26 mouse cellular contexts compared by ENCODE assay signal in genomic region chr9:25158218-25158617, GRCm38 (mm10). TPM values are rescaled to one million over a fixed set of nuclear protein-coding genes. Genes with fewer than 3 reads are reported as not detected.
DNase-seq lines count a peak whose midpoint lies in the region; ATAC-seq and TF ChIP-seq lines count a peak whose summit lies in the region.
"Had no signal": no experiment of that assay in that cellular context is flagged by ENCODE, and none has a peak within 500 bp of the region (broad histone marks: within the 10 kb centered on the region; RNA-seq: fewer than 3 reads in every experiment).

No protein-coding gene starts in this region.

- no peak for DNase-seq in heart, postnatal 0 days (ENCODE audit: low spot score)
- DNase-seq in lung, embryonic 14.5 days, result peak; percentile 30
- DNase-seq in lung, adult 18-20 months, result no peak
- DNase-seq in liver, postnatal 0 days, result no peak
- DNase-seq: adrenal gland, postnatal 10 days; adrenal gland, postnatal 36 days; B cell, adult 2 months; cerebellum, adult 11 months; cerebellum, adult 8-10 months; cerebellum, postnatal 14 days; gastrocnemius, postnatal 10 days; gastrocnemius, postnatal 36 days; heart, adult 2 months had no signal

- H3K9me3 ChIP-seq in heart, postnatal 0 days (replicated peaks; ENCODE audit: control insufficient read depth, low read length), result no peaks in the 10 kb centered on the region
- H3K9me3 ChIP-seq in heart, embryonic 12.5 days (replicated peaks), result no peaks in the 10 kb centered on the region
- H3K9me3 ChIP-seq in lung, embryonic 14.5 days (ENCODE audit: low read depth, low read length), result no peaks in the 10 kb centered on the region
- H3K9me3 ChIP-seq in liver, postnatal 0 days (ENCODE audit: low read length), result no peaks in the 10 kb centered on the region
- H3K9me3 ChIP-seq: forebrain, embryonic 10.5 days; forebrain, embryonic 13.5 days; heart, embryonic 10.5 days; heart, embryonic 15.5 days; hindbrain, embryonic 12.5 days; hindbrain, embryonic 15.5 days had no signal

- no peaks in the 10 kb centered on the region for H3K36me3 ChIP-seq in heart, postnatal 0 days (replicated peaks; ENCODE audit: control insufficient read depth, insufficient read depth, low read length)
- no peaks in the 10 kb centered on the region for H3K36me3 ChIP-seq in heart, embryonic 12.5 days
- H3K36me3 ChIP-seq in lung, embryonic 14.5 days (ENCODE audit: insufficient read depth), result no peaks in the 10 kb centered on the region
- H3K36me3 ChIP-seq in macrophage (ENCODE audit: inconsistent target), result no peaks in the 10 kb centered on the region
- no peaks in the 10 kb centered on the region for H3K36me3 ChIP-seq in liver, postnatal 0 days (replicated peaks; ENCODE audit: insufficient read depth, low read length)
- H3K36me3 ChIP-seq: forebrain, embryonic 10.5 days; G1E; heart, embryonic 10.5 days; heart, embryonic 15.5 days; hindbrain, embryonic 12.5 days; hindbrain, embryonic 15.5 days had no signal

- no peaks in the 10 kb centered on the region for H3K79me2 ChIP-seq in macrophage (ENCODE audit: inconsistent target)

- no peak for TF ChIP-seq EP300 in heart, postnatal 0 days (IDR thresholded peaks at IDR 0.05; ENCODE audit: low read depth)
- no peak for TF ChIP-seq EP300 in liver, postnatal 0 days (IDR thresholded peaks at IDR 0.05; ENCODE audit: low read depth)

- H3K4me2 ChIP-seq in heart, postnatal 0 days (ENCODE audit: low read depth, low read length), result no peak overlapping the region
- no peak overlapping the region for H3K4me2 ChIP-seq in heart, embryonic 12.5 days
- no peak overlapping the region for H3K4me2 ChIP-seq in lung, embryonic 14.5 days
- H3K4me2 ChIP-seq in liver, postnatal 0 days (ENCODE audit: low read depth, low read length), result no peak overlapping the region
- H3K4me2 ChIP-seq: forebrain, embryonic 13.5 days; heart, embryonic 15.5 days; hindbrain, embryonic 12.5 days; hindbrain, embryonic 15.5 days had no signal

- no peaks in the 10 kb centered on the region for H3K4me1 ChIP-seq in heart, postnatal 0 days (ENCODE audit: control insufficient read depth, insufficient read depth)
- H3K4me1 ChIP-seq in heart, embryonic 12.5 days (replicated peaks), result no peaks in the 10 kb centered on the region
- no peaks in the 10 kb centered on the region for H3K4me1 ChIP-seq in lung, embryonic 14.5 days (ENCODE audit: insufficient read depth)
- peaks cover 17% of the 10 kb centered on the region for H3K4me1 ChIP-seq in bone marrow macrophage, adult 2 months (ENCODE audit: control insufficient read depth, insufficient read depth, low read length)
- H3K4me1 ChIP-seq in liver, postnatal 0 days (ENCODE audit: insufficient read depth), result no peaks in the 10 kb centered on the region
- H3K4me1 ChIP-seq: forebrain, embryonic 10.5 days; forebrain, embryonic 13.5 days; heart, embryonic 10.5 days; heart, embryonic 15.5 days; hindbrain, embryonic 12.5 days; hindbrain, embryonic 15.5 days had no signal

- no peak overlapping the region for H3K4me3 ChIP-seq in heart, postnatal 0 days (ENCODE audit: low read depth, low read length)
- H3K4me3 ChIP-seq in heart, embryonic 12.5 days, result no peak overlapping the region
- H3K4me3 ChIP-seq in lung, embryonic 14.5 days (ENCODE audit: low read depth, low read length), result no peak overlapping the region
- H3K4me3 ChIP-seq in bone marrow macrophage, adult 2 months (ENCODE audit: insufficient read depth, low read length), result no peak overlapping the region
- H3K4me3 ChIP-seq in macrophage (ENCODE audit: inconsistent target), result no peak overlapping the region
- H3K4me3 ChIP-seq in liver, postnatal 0 days (ENCODE audit: low read depth, low read length), result no peak overlapping the region
- H3K4me3 ChIP-seq: forebrain, embryonic 10.5 days; forebrain, embryonic 13.5 days; heart, adult 2 months; heart, embryonic 10.5 days; heart, embryonic 15.5 days; hindbrain, embryonic 12.5 days; hindbrain, embryonic 15.5 days had no signal

- H3K27ac ChIP-seq in heart, postnatal 0 days (ENCODE audit: low read depth), result no peak overlapping the region
- H3K27ac ChIP-seq in heart, embryonic 12.5 days (ENCODE audit: poor library complexity, severe bottlenecking), result no peak overlapping the region
- peak overlapping the region; percentile 65; the same call in 1 of the 2 replicates for H3K27ac ChIP-seq in lung, embryonic 14.5 days (ENCODE audit: low read depth)
- H3K27ac ChIP-seq in bone marrow macrophage, adult 2 months (ENCODE audit: insufficient read depth, low read depth, low read length), result peak overlapping the region; percentile 58
- H3K27ac ChIP-seq in macrophage, result 0 out of 2 replicates have a peak overlapping the region, but pooled peaks have one; percentile 7
- no peak overlapping the region for H3K27ac ChIP-seq in liver, postnatal 0 days (ENCODE audit: low read depth)
- H3K27ac ChIP-seq: forebrain, embryonic 10.5 days; forebrain, embryonic 13.5 days; heart, adult 2 months; heart, embryonic 10.5 days; heart, embryonic 15.5 days; hindbrain, embryonic 12.5 days; hindbrain, embryonic 15.5 days had no signal

- no peak for TF ChIP-seq CTCF in heart, postnatal 0 days (IDR thresholded peaks at IDR 0.05; ENCODE audit: low read depth)
- no peak for TF ChIP-seq CTCF in lung, embryonic 14.5 days (IDR thresholded peaks at IDR 0.05; ENCODE audit: low read depth)
- TF ChIP-seq CTCF in bone marrow macrophage, adult 2 months (IDR thresholded peaks at IDR 0.05; ENCODE audit: low read depth, low read length), result no peak
- TF ChIP-seq CTCF in liver, postnatal 0 days (IDR thresholded peaks at IDR 0.05; ENCODE audit: low read depth), result no peak

- no peak overlapping the region for H3K9ac ChIP-seq in heart, postnatal 0 days (replicated peaks; ENCODE audit: low read depth, low read length)
- no peak overlapping the region for H3K9ac ChIP-seq in heart, embryonic 12.5 days
- H3K9ac ChIP-seq in lung, embryonic 14.5 days, result no peak overlapping the region
- no peak overlapping the region for H3K9ac ChIP-seq in liver, postnatal 0 days (replicated peaks)
- H3K9ac ChIP-seq: forebrain, embryonic 13.5 days; heart, embryonic 15.5 days; hindbrain, embryonic 12.5 days; hindbrain, embryonic 15.5 days had no signal

- 0 out of 2 replicates have a peak, but pooled peaks have one; percentile 33 for ATAC-seq in heart, postnatal 0 days (ENCODE audit: insufficient read depth, low read depth)
- ATAC-seq in heart, embryonic 12.5 days (ENCODE audit: insufficient number of reproducible peaks, low FRiP score), result no peak
- ATAC-seq in lung, embryonic 14.5 days (ENCODE audit: insufficient read depth), result peak; percentile 28; the same call in 1 of the 2 replicates
- no peak for ATAC-seq in liver, postnatal 0 days
- ATAC-seq: forebrain, embryonic 13.5 days; forebrain, embryonic 16.5 days; Patski had no signal

- H3K27me3 ChIP-seq in heart, postnatal 0 days (ENCODE audit: control insufficient read depth, insufficient read depth, low read length), result no peaks in the 10 kb centered on the region
- H3K27me3 ChIP-seq in heart, embryonic 12.5 days (replicated peaks), result no peaks in the 10 kb centered on the region
- no peaks in the 10 kb centered on the region for H3K27me3 ChIP-seq in lung, embryonic 14.5 days (ENCODE audit: insufficient read depth, low read length)
- H3K27me3 ChIP-seq in liver, postnatal 0 days (ENCODE audit: insufficient read depth, low read length), result no peaks in the 10 kb centered on the region
- H3K27me3 ChIP-seq: CH12.LX; forebrain, embryonic 13.5 days; heart, embryonic 15.5 days; hindbrain, embryonic 12.5 days; hindbrain, embryonic 15.5 days; Patski had no signal

- TF ChIP-seq POLR2A in bone marrow macrophage, adult 2 months (IDR thresholded peaks at IDR 0.05; ENCODE audit: borderline replicate concordance, low read depth, low read length), result no peak

- 55% methylated on average over 4 of the region's 4 CpGs for WGBS in heart, postnatal 0 days
- WGBS in heart, embryonic 12.5 days, result 50% methylated on average over 4 of the region's 4 CpGs
- 45% methylated on average over 4 of the region's 4 CpGs for WGBS in lung, embryonic 14.5 days
- whole genome bisulfite sequencing in macrophage (ENCODE audit: missing documents), result 58% methylated on average over 4 of the region's 4 CpGs
- 46% methylated on average over 4 of the region's 4 CpGs for WGBS in liver, postnatal 0 days (ENCODE audit: insufficient replicate concordance)

RNA-seq across cellular contexts. Expression of gene Herpud2, which starts 6.6 kb away (rescaled TPM):
- 17.5 and 27.9 TPM in 2 replicates for total RNA-seq in heart, postnatal 0 days (2014; rRNA removed; ENCODE audit: low replicate concordance)
- polyA plus RNA-seq in heart, postnatal 0 days (2015; fragmentation: Nextera tagmentation; extraction: Ambion mirVana), result 26.4 and 27.7 TPM in 2 replicates
- polyA plus RNA-seq in heart, embryonic 12.5 days (2016; fragmentation: Nextera tagmentation; extraction: Ambion mirVana), result 37.0 and 38.1 TPM in 2 replicates
- polyA plus RNA-seq in lung, embryonic 14.5 days (2014; fragmentation: Nextera tagmentation; extraction: Ambion mirVana), result 31.1 and 34.3 TPM in 2 replicates
- polyA plus RNA-seq in bone marrow macrophage, adult 2 months (2012; ENCODE audit: insufficient read depth, insufficient read length, missing spikeins), result 53.2 and 53.6 TPM in 2 replicates
- 10 to 100 TPM; 25.6 to 70.1 (median 42.5) TPM for total RNA-seq in macrophage (2018; cell fraction: chromatin; rRNA removed)
- 10 to 100 TPM; 35.2 to 57.7 (median 46.0) TPM for total RNA-seq in macrophage (2018; cell fraction: cytosol; rRNA removed)
- total RNA-seq in macrophage (2018; cell fraction: nucleus; rRNA removed), result 10 to 100 TPM; 36.0 to 87.7 (median 52.1) TPM
- polyA plus RNA-seq in macrophage (2018), result 37.7 to 47.0 TPM (median 39.2 TPM) in 3 replicates
- polyA plus RNA-seq in liver, postnatal 0 days (2015; fragmentation: Nextera tagmentation; extraction: Ambion mirVana), result 12.7 and 13.7 TPM in 2 replicates

Comparison
In these comparisons a context has a peak if more than half of its experiments do, and no peak if none do; other contexts are left out.
1. ATAC-seq: peak in heart, postnatal 0 days (single experiment) and lung, embryonic 14.5 days (single experiment); none in heart, embryonic 12.5 days (single experiment) and liver, postnatal 0 days (single experiment).
2. H3K27ac ChIP-seq: peak in lung, embryonic 14.5 days (single experiment), bone marrow macrophage, adult 2 months (single experiment) and macrophage (single experiment); none in heart, postnatal 0 days (single experiment), heart, embryonic 12.5 days (single experiment) and liver, postnatal 0 days (single experiment).